Mouse (Mus musculus): Measurements from ENCODE around the gene Atxn7l1. TPM values are rescaled to one million over a fixed set of nuclear protein-coding genes. Genes with fewer than 3 reads are reported as not detected.

Gene Atxn7l1
- total RNA-seq (2014; rRNA removed) (19.2 and 24.9 TPM in 2 replicates), polyA plus RNA-seq (2015; fragmentation: Nextera tagmentation; extraction: Ambion mirVana) (15.8 TPM in 2 replicates)

- Histone ChIP-seq H3K36me3 (ENCODE audit: insufficient read depth, low read length) (no peaks in the 10 kb centered on the region), H3K4me1 (ENCODE audit: insufficient read depth, low read length) (no peaks in the 10 kb centered on the region), H3K9ac (replicated peaks; ENCODE audit: low read length) (peak within 1 kb of the TSS; percentile 70), H3K4me2 (ENCODE audit: low read depth, low read length) (peak within 1 kb of the TSS; percentile 78), H3K9me3 (ENCODE audit: low read length) (no peaks in the 10 kb centered on the region), H3K4me3 (ENCODE audit: low read length) (peak within 1 kb of the TSS; percentile 47), H3K27ac (peak within 1 kb of the TSS; percentile 86), H3K27me3 (ENCODE audit: insufficient read depth, low read length) (no peaks in the 10 kb centered on the region)
- peak; percentile 98 for DNase-seq (ENCODE audit: low spot score)
- TF ChIP-seq CTCF (IDR thresholded peaks at IDR 0.05; ENCODE audit: low read depth), result peak; percentile 57
- WGBS, result under 1% methylated on average over 50 of the region's 54 CpGs
- ATAC-seq, result peak; percentile 93
Measured at GRCm38 (mm10) chr12:33147497-33148267, at the start of gene Atxn7l1. TSS of gene Atxn7l1 (plus strand) at chr12:33147693.

GRCm38 (mm10) chr12:33101627-33102026, 45.9 kb upstream of the Atxn7l1 start:
- no peak for TF ChIP-seq CTCF (IDR thresholded peaks at IDR 0.05; ENCODE audit: low read depth)
- Histone ChIP-seq H3K4me2 (ENCODE audit: low read depth, low read length) (no peak overlapping the region), H3K36me3 (ENCODE audit: insufficient read depth, low read length) (no peaks in the 10 kb centered on the region), H3K4me3 (ENCODE audit: low read length) (no peak overlapping the region), H3K4me1 (ENCODE audit: insufficient read depth, low read length) (peaks cover 14% of the 10 kb centered on the region; the same call in 1 of the 2 replicates), H3K9me3 (ENCODE audit: low read length) (no peaks in the 10 kb centered on the region), H3K9ac (replicated peaks; ENCODE audit: low read length) (no peak overlapping the region), H3K27ac (no peak overlapping the region), H3K27me3 (ENCODE audit: insufficient read depth, low read length) (peaks cover under 1% of the 10 kb centered on the region; the same call in 1 of the 2 replicates)
- no peak for DNase-seq (ENCODE audit: low spot score)
- 58% methylated on average over 8 of the region's 8 CpGs for WGBS
- no peak for ATAC-seq

GRCm38 (mm10) chr12:33102342-33103115, 45.0 kb upstream of the Atxn7l1 start:
- WGBS, result 22% methylated on average over 15 of the region's 15 CpGs
- Histone ChIP-seq H3K9ac (replicated peaks; ENCODE audit: low read length) (no peak overlapping the region), H3K27me3 (ENCODE audit: insufficient read depth, low read length) (peaks cover 5% of the 10 kb centered on the region; the same call in 1 of the 2 replicates), H3K36me3 (ENCODE audit: insufficient read depth, low read length) (no peaks in the 10 kb centered on the region), H3K4me2 (ENCODE audit: low read depth, low read length) (no peak overlapping the region), H3K4me3 (ENCODE audit: low read length) (no peak overlapping the region), H3K4me1 (ENCODE audit: insufficient read depth, low read length) (peaks cover 14% of the 10 kb centered on the region), H3K9me3 (ENCODE audit: low read length) (no peaks in the 10 kb centered on the region), H3K27ac (no peak overlapping the region)
- ATAC-seq, result no peak
- no peak for TF ChIP-seq CTCF (IDR thresholded peaks at IDR 0.05; ENCODE audit: low read depth)
- peak; percentile 23 for DNase-seq (ENCODE audit: low spot score)

DNA sequence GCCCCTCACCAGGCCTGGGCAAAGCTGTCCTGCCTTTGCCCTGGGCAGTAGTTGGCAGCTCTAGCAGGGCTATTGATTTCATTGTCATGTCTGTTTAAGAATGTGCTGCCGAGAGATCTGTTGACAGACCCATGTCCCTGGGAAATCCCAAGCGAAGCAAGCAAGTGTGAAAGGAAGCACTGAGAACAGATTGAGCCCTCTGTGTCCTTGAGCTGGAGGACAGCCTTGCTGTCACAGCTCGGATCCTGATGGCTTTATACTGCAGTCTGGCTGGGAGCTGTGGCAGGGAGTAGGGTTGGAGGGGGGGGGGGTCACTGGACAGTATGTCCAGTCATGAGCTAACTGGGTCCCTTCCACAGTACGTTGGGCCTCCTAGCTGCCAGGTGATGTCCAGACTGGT, 41.8 kb upstream of the Atxn7l1 start:
- DNase-seq (ENCODE audit: low spot score) (peak; percentile 60), ATAC-seq (peak; percentile 83)
- Histone ChIP-seq H3K9me3 (ENCODE audit: low read length) (no peaks in the 10 kb centered on the region), H3K9ac (replicated peaks; ENCODE audit: low read length) (no peak overlapping the region), H3K36me3 (ENCODE audit: insufficient read depth, low read length) (no peaks in the 10 kb centered on the region), H3K4me1 (ENCODE audit: insufficient read depth, low read length) (peaks cover 14% of the 10 kb centered on the region), H3K4me2 (ENCODE audit: low read depth, low read length) (no peak overlapping the region), H3K27me3 (ENCODE audit: insufficient read depth, low read length) (peaks cover 5% of the 10 kb centered on the region; the same call in 1 of the 2 replicates), H3K4me3 (ENCODE audit: low read length) (no peak overlapping the region), H3K27ac (no peak overlapping the region)
- TF ChIP-seq CTCF (IDR thresholded peaks at IDR 0.05; ENCODE audit: low read depth), result no peak
- WGBS, result 42% methylated on average over 4 of the region's 4 CpGs

DNA sequence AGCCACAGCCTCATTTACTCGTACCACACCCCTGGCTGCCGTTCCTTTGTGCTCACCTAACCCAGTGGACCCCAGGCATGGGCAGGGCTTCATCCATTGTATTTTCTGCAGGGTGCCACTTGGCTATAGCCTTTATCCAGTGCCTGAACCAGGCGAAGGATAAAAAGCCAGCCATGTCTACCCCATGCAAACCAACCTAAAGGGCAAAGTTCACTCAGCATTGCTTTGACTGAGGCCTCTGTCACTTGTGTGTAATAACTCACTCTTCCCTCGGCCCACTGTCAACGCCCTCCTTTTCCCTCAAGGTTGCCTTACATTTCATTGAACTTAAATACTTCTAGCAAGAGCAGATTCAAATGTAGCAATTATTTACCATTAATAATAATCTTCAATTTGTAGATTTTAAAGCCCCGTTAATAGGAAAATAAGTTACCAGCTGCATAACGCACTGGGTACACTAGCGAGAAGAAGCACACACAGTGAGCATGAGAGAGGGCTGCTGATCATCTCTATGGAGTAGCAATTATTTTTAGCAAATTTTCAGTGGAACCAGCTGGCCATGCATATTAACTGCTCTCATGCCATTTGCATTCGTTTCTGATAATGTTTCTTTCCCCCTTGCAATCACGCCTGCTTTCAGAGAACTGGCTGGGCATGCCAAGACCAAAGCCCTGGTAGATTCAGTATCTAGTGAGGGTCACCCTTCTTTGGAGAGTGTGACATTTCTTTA, 40.9 kb upstream of the Atxn7l1 start:
- no peak overlapping the region for H3K4me3 ChIP-seq (ENCODE audit: low read length)
- no peak overlapping the region for H3K9ac ChIP-seq (replicated peaks; ENCODE audit: low read length)
- no peak overlapping the region for H3K4me2 ChIP-seq (ENCODE audit: low read depth, low read length)
- H3K9me3 ChIP-seq (ENCODE audit: low read length), result no peaks in the 10 kb centered on the region
- 57% methylated on average over 10 of the region's 10 CpGs for WGBS
- peaks cover 5% of the 10 kb centered on the region; the same call in 1 of the 2 replicates for H3K27me3 ChIP-seq (ENCODE audit: insufficient read depth, low read length)
- DNase-seq (ENCODE audit: low spot score) (no peak), ATAC-seq (no peak)
- H3K27ac ChIP-seq, result no peak overlapping the region
- TF ChIP-seq CTCF (IDR thresholded peaks at IDR 0.05; ENCODE audit: low read depth), result no peak
- H3K36me3 ChIP-seq (ENCODE audit: insufficient read depth, low read length), result no peaks in the 10 kb centered on the region
- H3K4me1 ChIP-seq (ENCODE audit: insufficient read depth, low read length), result peaks cover 14% of the 10 kb centered on the region

DNA sequence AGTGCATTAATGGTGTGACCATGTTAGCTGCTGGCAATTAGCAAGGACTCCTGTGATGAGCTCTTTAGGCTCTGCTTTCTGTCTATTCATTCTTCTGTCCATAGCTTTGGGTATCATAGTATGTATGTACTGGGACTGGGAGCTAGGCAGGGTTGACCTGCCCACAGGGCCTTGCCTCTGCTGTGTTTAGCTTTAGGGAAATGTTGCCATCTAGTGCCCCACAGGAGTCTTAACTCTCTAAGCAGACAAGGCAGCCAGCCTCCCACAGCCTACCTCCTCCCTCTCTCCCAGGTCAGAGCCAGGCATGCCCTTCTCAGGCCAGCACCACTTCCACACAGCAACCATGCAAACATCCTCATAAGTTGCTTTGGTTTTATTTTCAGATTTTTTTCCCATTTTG, 38.0 kb upstream of the Atxn7l1 start:
- peak; percentile 80 for TF ChIP-seq CTCF (IDR thresholded peaks at IDR 0.05; ENCODE audit: low read depth)
- Histone ChIP-seq H3K9ac (replicated peaks; ENCODE audit: low read length) (no peak overlapping the region), H3K27ac (no peak overlapping the region), H3K4me3 (ENCODE audit: low read length) (no peak overlapping the region), H3K4me1 (ENCODE audit: insufficient read depth, low read length) (peaks cover 5% of the 10 kb centered on the region; the same call in 1 of the 2 replicates), H3K4me2 (ENCODE audit: low read depth, low read length) (no peak overlapping the region), H3K27me3 (ENCODE audit: insufficient read depth, low read length) (peaks cover 5% of the 10 kb centered on the region; the same call in 1 of the 2 replicates), H3K9me3 (ENCODE audit: low read length) (no peaks in the 10 kb centered on the region), H3K36me3 (ENCODE audit: insufficient read depth, low read length) (no peaks in the 10 kb centered on the region)
- ATAC-seq, result peak; percentile 70
- peak; percentile 76 for DNase-seq (ENCODE audit: low spot score)
